31 mouse cellular contexts compared by ENCODE assay signal in genomic region chr17:29990845-29991244, GRCm38 (mm10). TPM values are rescaled to one million over a fixed set of nuclear protein-coding genes. Genes with fewer than 3 reads are reported as not detected.
"Had no signal": no experiment of that assay in that cellular context is flagged by ENCODE, and none has a peak within 500 bp of the region (broad histone marks: within the 10 kb centered on the region; RNA-seq: fewer than 3 reads in every experiment).

No protein-coding gene starts in this region.

- H3K36me3 ChIP-seq: limb, embryonic 10.5 days; limb, embryonic 12.5 days; limb, embryonic 13.5 days; limb, embryonic 15.5 days; liver, embryonic 12.5 days; liver, embryonic 13.5 days; liver, embryonic 15.5 days; lung, embryonic 15.5 days; midbrain, embryonic 10.5 days; midbrain, embryonic 12.5 days; midbrain, embryonic 13.5 days; midbrain, embryonic 15.5 days had no signal

- H3K4me3 ChIP-seq: left cerebral cortex, adult 2 months; limb, embryonic 10.5 days; limb, embryonic 12.5 days; limb, embryonic 13.5 days; limb, embryonic 15.5 days; liver, embryonic 12.5 days; liver, embryonic 13.5 days; liver, embryonic 15.5 days; lung, embryonic 15.5 days; megakaryocyte, embryonic 14.5 days; midbrain, embryonic 10.5 days; midbrain, embryonic 12.5 days; midbrain, embryonic 13.5 days; midbrain, embryonic 15.5 days; myocyte had no signal

- H3K27ac ChIP-seq: left cerebral cortex, adult 2 months; limb, embryonic 10.5 days; limb, embryonic 12.5 days; limb, embryonic 13.5 days; limb, embryonic 15.5 days; liver, embryonic 12.5 days; liver, embryonic 13.5 days; liver, embryonic 14.5 days; liver, embryonic 15.5 days; lung, embryonic 15.5 days; macrophage; midbrain, embryonic 10.5 days; midbrain, embryonic 12.5 days; midbrain, embryonic 13.5 days; midbrain, embryonic 15.5 days had no signal

- H3K9me3 ChIP-seq: limb, embryonic 10.5 days; limb, embryonic 12.5 days; limb, embryonic 15.5 days; liver, embryonic 12.5 days; liver, embryonic 13.5 days; liver, embryonic 15.5 days; lung, embryonic 15.5 days; megakaryocyte, embryonic 14.5 days; midbrain, embryonic 12.5 days; midbrain, embryonic 13.5 days; midbrain, embryonic 15.5 days had no signal

- H3K9ac ChIP-seq: limb, embryonic 12.5 days; limb, embryonic 13.5 days; limb, embryonic 15.5 days; liver, embryonic 12.5 days; liver, embryonic 13.5 days; liver, embryonic 14.5 days; liver, embryonic 15.5 days; liver, postnatal 0 days; lung, embryonic 14.5 days; lung, embryonic 15.5 days; midbrain, embryonic 12.5 days; midbrain, embryonic 13.5 days; midbrain, embryonic 15.5 days had no signal

- ATAC-seq: liver, embryonic 12.5 days; liver, postnatal 0 days; lung, postnatal 0 days; midbrain, embryonic 13.5 days; midbrain, embryonic 15.5 days; midbrain, embryonic 16.5 days had no signal

- H3K4me1 ChIP-seq: limb, embryonic 12.5 days; limb, embryonic 13.5 days; lung, embryonic 15.5 days; midbrain, embryonic 12.5 days; midbrain, embryonic 13.5 days; midbrain, embryonic 15.5 days had no signal

- H3K27me3 ChIP-seq: limb, embryonic 12.5 days; limb, embryonic 13.5 days; limb, embryonic 15.5 days; liver, embryonic 13.5 days; lung, embryonic 15.5 days; midbrain, embryonic 13.5 days; midbrain, embryonic 15.5 days had no signal

- DNase-seq: left cerebral cortex, postnatal 4 days; liver; liver, embryonic 13.5 days; liver, postnatal 0 days; lung, adult 18-20 months; lung, adult 2 months; lung, embryonic 14.5 days; lung, postnatal 10 days; lung, postnatal 14 days; lung, postnatal 36 days; lung, postnatal 4 days; midbrain, embryonic 14.5 days had no signal

RNA-seq across cellular contexts. Expression of gene Mdga1, which starts 21.0 kb away (rescaled TPM):
- total RNA-seq: monocyte, adult 5-6 weeks had no signal
